Mouse (Mus musculus) spleen, postnatal 14 days (tissue): Measurements from ENCODE around the gene Nrp2.

ENCODE experiments used
- DNase-seq, 2 experiments: peaks; one replicate each; pipeline ENCODE4 v3.0.0; 2021 to 2022; ENCODE audit warnings: low spot score in 2 of 2

Nrp2 gene

DNA sequence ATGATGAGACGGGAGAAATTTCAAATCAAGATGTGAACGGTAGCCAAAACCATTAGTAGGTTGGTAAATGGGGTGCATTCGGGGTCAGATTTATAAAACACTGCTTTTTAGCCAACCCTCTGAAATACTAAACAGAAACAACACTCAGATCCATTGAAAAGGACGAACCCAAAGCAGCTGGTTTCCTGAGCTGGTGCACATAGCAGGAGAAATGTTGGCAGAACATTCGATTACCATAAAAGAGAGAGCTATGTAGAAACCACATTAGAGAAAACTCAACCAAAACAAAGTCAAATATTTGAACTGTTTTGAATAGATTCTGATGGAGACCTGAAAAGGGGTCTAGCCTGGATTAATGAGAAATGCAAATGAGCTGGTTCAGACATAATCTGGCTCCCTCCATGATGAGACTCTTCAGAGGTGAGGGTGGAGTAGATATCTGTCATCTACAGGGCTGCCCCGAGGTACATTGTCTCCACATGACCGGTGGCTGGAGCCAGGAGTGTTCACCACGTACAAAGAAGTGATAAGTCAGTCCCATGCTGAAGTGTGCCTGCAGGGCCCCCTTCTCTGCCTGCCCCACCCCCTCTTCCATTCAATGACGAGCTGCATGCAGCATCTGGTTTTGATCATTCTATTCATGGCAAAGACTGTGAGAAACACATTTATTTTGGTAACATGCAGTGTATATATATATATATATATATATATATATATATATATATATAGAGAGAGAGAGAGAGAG is 156.6 kb downstream of the Nrp2 start:
- no peak for DNase-seq

DNA sequence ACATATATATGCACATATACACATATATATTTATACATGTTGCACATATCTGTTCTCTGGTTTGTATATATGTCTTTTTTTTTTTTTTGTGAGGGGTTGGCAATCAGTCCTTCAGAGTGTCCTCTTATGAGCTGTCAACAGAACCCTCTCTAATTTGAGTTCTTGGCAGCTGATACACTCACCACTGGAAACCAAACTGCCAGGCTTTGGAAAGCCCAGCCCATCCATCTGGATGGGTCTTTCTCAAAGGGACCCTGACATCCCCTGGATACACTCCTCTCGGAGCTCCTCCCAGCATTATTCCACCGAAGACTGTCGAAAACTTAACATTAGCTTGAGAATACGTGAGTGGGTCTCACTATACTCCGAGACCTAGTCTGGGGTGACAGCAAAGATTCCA is 157.2 kb downstream of the Nrp2 start:
- no peak for DNase-seq

DNA sequence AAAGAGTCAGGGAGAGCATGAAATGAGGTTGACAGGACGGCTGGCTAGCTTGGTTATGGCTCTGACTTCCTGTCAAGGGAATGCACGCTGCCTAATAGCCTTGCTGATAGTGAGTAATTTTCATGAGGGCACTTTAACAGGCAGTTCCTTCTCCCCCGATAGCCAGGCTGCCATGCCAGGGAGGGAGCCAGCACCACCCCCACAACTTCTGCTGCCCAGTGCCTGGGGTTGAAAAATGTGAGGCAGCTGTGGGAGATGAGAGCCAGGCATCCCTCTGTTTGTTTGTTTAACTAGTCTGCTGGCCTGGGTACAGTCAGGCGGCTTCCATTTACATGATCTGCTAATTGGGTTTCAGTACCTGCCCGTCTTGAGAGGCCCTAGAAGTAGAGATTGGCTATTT is 157.7 kb downstream of the Nrp2 start:
- DNase-seq = no peak
